Mouse (Mus musculus) stomach, postnatal 0 days (tissue): Measurements from ENCODE around the gene Armc10. TPM values are rescaled to one million over a fixed set of nuclear protein-coding genes. Genes with fewer than 3 reads are reported as not detected.
A peak's percentile ranks its signal among the peaks of the same experiment; 100 is the strongest.

Source experiments
- ATAC-seq: fragments of 200-750 bp; cut with Nextera tagmentation; 2 replicates; pipeline ENCODE4 v1.8.0; 2017; ENCODE audit not compliant: low FRiP score, low TSS enrichment
- DNase-seq: peaks from one replicate; pipeline ENCODE4 v3.0.0-alpha.2; 2016; ENCODE audit warnings: low spot score
- H3K27ac ChIP-seq: fragments of 300-500 bp; sonication (generic); replicated peaks from 2 replicates; pipeline ENCODE4 v1.5.1; 2014; ENCODE audit warnings: mild to moderate bottlenecking, control low read depth
- H3K27me3 ChIP-seq: fragments of 300-500 bp; sonication (generic); 2 replicates; pipeline ENCODE4 v1.6.1; 2014; ENCODE audit warnings: low read length; ENCODE audit not compliant: control insufficient read depth, insufficient read depth
- H3K36me3 ChIP-seq: fragments of 300-500 bp; sonication (generic); 2 replicates; pipeline ENCODE4 v1.6.1; 2014; ENCODE audit warnings: low read length, mixed read lengths; ENCODE audit not compliant: control insufficient read depth, insufficient read depth
- H3K4me1 ChIP-seq: fragments of 300-500 bp; sonication (generic); replicated peaks from 2 replicates; pipeline ENCODE4 v1.6.1; 2014; ENCODE audit warnings: antibody characterized with exemption; ENCODE audit not compliant: control insufficient read depth, insufficient read depth
- H3K4me2 ChIP-seq: fragments of 300-500 bp; sonication (generic); replicated peaks from 2 replicates; pipeline ENCODE4 v1.6.1; 2014; ENCODE audit warnings: low read depth, mild to moderate bottlenecking, control low read depth, moderate library complexity
- H3K4me3 ChIP-seq: fragments of 300-500 bp; sonication (generic); 2 replicates; pipeline ENCODE4 v1.5.1; 2014; ENCODE audit warnings: low read depth, low read length, control low read depth
- H3K9ac ChIP-seq: fragments of 300-500 bp; sonication (generic); 2 replicates; pipeline ENCODE4 v1.6.1; 2014; ENCODE audit warnings: mild to moderate bottlenecking, low read length, control low read depth, mixed read lengths
- H3K9me3 ChIP-seq: fragments of 300-500 bp; sonication (generic); 2 replicates; pipeline ENCODE4 v1.6.1; 2016; ENCODE audit warnings: low read length; ENCODE audit not compliant: control insufficient read depth
- CTCF ChIP-seq: IDR thresholded peaks from 2 replicates; pipeline ENCODE4 v1.5.1; 2016; ENCODE audit warnings: antibody characterized with exemption, low read depth, mild to moderate bottlenecking, moderate library complexity
- EP300 ChIP-seq: optimal IDR thresholded peaks from 2 replicates; pipeline ENCODE3; 2016; ENCODE audit warnings: antibody characterized with exemption
- WGBS: fragments of 180-500 bp; shearing (Covaris S2); extraction: QIAGEN DNeasy Blood & Tissue Kit; methylation state at CpG from one replicate; pipeline ENCODE4 v1.1.7; 2014; 5-methylcytosine and 5-hydroxymethylcytosine counted together
- polyA plus RNA-seq: library from polyadenylated mRNA; unstranded; fragments of >200 nt; fragmentation: Nextera tagmentation; extraction: Ambion mirVana; gene quantifications from 2 replicates; pipeline ENCODE4 v1.2.1, GENCODE M21; 2015

Armc10 gene
- polyA plus RNA-seq, 1 experiment from 2014 or later: 20.5 TPM

DNA sequence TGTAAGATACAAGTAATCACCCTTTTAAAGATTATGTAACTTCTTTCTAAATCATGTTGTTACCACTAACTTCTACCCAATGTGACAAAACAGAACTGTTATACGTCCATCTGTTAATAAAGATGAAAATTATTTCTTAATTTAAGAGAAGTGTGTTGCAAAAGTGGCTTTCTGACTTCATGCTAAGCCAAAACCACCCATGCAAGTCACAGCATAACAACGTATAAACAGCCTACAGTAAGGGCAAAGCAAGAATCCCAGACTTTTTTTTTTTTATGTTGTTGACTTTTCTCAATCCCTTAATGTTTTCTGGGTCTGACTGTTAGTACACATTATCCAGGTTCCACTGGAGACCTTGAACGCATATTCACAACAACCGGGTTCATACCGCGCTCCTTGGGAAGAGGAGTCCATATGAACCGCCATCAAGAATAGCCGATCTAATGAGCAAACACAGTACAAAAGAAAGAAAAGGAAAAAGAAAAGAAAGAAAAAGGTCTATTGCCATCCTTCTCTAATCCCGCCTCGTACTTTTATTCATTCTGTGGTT lies 54.7 kb downstream of the Armc10 start:
- no peak for TF ChIP-seq CTCF
- TF ChIP-seq EP300: no peak
- DNase-seq (no peak), ATAC-seq (no peak)
- Histone ChIP-seq H3K36me3 (no peaks in the 10 kb centered on the region), H3K4me1 (no peaks in the 10 kb centered on the region), H3K4me3 (peak overlapping the region; percentile 67), H3K27ac (no peak overlapping the region), H3K4me2 (peak overlapping the region; percentile 67), H3K27me3 (no peaks in the 10 kb centered on the region), H3K9me3 (no peaks in the 10 kb centered on the region), H3K9ac (no peak overlapping the region; the same call in 1 of the 2 replicates)
- WGBS: 15% methylated on average over 10 of the region's 10 CpGs

DNA sequence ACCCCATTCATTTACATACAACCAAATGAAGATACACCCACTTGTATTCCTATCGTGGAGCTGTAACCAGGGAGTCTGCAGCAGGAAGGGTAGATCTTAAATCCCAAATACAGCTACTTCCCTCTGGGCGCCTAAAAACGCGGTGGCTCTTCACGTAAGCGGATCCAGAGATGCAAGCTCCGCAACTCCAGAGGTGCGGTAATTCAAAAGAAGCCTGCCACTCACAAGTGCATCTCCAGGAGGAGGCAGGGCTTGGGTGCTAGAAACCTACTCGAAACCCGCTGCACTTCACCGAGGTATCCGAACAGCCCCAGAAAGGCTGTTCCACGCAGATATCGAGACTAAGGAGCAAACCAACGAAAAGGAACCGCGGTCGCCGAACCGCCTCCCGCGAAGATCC lies 55.3 kb downstream of the Armc10 start:
- WGBS: 1% methylated on average over 22 of the region's 22 CpGs
- ATAC-seq (peak; percentile 18; the same call in 1 of the 2 replicates), DNase-seq (no peak)
- Histone ChIP-seq H3K27me3 (no peaks in the 10 kb centered on the region), H3K36me3 (no peaks in the 10 kb centered on the region), H3K4me2 (peak overlapping the region; percentile 67), H3K9ac (peak overlapping the region; percentile 59), H3K4me1 (no peaks in the 10 kb centered on the region), H3K27ac (no peak overlapping the region), H3K4me3 (peak overlapping the region; percentile 67), H3K9me3 (no peaks in the 10 kb centered on the region)
- TF ChIP-seq EP300: no peak
- TF ChIP-seq CTCF: no peak

DNA sequence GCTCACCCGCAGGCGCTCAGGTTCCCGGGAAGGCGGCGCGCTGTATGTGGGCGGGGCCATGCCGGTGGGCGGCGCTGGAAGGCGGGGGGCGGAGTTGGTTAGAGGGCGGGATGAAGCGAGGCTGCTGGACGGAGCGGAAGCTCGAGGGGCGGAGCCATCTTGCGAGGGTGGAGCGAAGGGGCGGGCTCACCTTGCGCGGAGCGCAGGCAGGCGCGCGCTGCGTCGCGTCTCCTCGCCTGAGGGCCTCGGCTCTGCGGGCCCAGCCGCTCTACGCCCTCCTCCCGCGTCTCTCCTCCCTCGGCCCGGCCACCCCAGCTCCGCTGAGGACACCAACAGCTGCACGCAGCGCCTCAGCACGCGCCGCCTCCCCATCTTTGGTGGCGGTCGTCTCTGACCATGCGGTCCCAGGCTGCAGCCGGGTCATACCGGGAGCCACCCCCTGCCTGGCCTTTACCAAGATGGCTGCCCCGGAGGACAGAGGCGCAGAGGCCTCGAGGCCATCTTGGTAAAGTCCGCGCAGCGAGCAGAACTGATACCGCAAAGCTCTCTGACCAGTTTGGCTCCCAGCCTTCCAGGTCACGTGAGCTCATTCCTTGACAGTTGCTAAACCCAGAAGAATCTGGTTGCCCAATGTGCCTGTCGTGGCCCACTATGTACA lies 55.9 kb downstream of the Armc10 start, which contains the start of gene Napepld:
TSS of gene Napepld (minus strand) at position 46 of the 658 bp plus-strand sequence.
- Histone ChIP-seq H3K4me3 (peak within 1 kb of the TSS; percentile 67), H3K4me2 (peak within 1 kb of the TSS; percentile 67), H3K27me3 (no peaks in the 10 kb centered on the region), H3K9me3 (no peaks in the 10 kb centered on the region), H3K4me1 (no peaks in the 10 kb centered on the region), H3K36me3 (no peaks in the 10 kb centered on the region), H3K9ac (peak within 1 kb of the TSS; percentile 82), H3K27ac (peak within 1 kb of the TSS; percentile 96)
- under 1% methylated on average over 50 of the region's 59 CpGs for WGBS
- DNase-seq (peak; percentile 100), ATAC-seq (peak; percentile 99)
- TF ChIP-seq CTCF (peak; percentile 32; the same call in 1 of the 2 replicates), EP300 (no peak)

DNA sequence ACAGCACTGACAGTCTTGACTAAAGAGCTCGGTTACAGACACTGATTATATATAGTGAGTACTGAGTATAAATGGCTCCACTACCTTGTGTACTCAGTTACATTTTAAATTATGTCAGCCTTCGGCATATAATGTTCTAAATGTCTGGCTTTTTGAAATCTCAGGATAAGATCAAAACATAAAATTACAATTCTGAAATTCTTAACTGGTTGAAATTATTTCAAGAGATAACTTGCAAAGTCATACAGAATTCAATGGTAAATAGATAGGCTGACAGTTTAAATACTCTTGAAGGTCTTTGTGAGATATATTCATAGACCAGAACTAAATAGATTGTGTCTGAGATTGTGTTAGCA lies 56.4 kb downstream of the Armc10 start:
- DNase-seq (no peak), ATAC-seq (no peak)
- Histone ChIP-seq H3K4me2 (peak overlapping the region; percentile 67), H3K4me1 (no peaks in the 10 kb centered on the region), H3K36me3 (no peaks in the 10 kb centered on the region), H3K4me3 (peak overlapping the region; percentile 67), H3K9ac (no peak overlapping the region; the same call in 1 of the 2 replicates), H3K27me3 (no peaks in the 10 kb centered on the region), H3K27ac (no peak overlapping the region; the same call in 1 of the 2 replicates), H3K9me3 (no peaks in the 10 kb centered on the region)
- no peak for TF ChIP-seq EP300
- no peak for TF ChIP-seq CTCF
- 54% methylated on average over 2 of the region's 2 CpGs for WGBS

DNA sequence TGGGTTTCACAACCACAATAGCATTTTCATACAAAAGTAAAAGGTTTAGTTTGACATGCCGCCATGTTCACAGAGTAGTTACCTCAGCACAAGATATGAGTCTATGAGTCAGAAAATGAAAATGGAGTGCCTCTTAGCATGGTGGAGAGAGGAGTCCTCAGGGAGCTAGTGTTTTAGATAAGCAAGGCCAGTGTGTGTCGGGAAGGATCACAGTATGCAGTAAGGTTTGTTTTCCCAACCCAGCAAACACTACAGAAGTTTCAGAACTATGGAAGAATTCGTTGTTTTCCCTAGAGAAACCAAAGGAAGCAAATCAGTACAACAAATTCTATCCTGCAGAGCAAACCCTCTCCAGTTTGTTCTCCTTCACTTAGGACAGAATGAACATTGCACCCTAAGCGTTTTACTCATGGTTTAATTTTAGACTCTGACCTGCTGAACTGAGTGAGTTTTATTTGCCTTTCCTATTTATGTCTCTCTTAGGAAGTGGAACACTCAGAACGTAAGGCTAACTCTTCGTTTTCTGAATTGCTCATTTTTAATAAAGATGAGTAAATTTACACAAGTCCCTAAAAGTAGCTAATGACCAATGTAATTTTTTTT lies 57.4 kb downstream of the Armc10 start:
- H3K4me2 ChIP-seq: no peak overlapping the region
- TF ChIP-seq EP300 (no peak), CTCF (no peak)
- WGBS: 58% methylated on average over 6 of the region's 6 CpGs
- H3K9me3 ChIP-seq: no peaks in the 10 kb centered on the region
- DNase-seq: no peak
- H3K4me1 ChIP-seq: no peaks in the 10 kb centered on the region
- H3K27ac ChIP-seq: no peak overlapping the region
- no peaks in the 10 kb centered on the region for H3K36me3 ChIP-seq
- H3K27me3 ChIP-seq: no peaks in the 10 kb centered on the region
- no peak overlapping the region for H3K4me3 ChIP-seq
- ATAC-seq: no peak
- H3K9ac ChIP-seq: no peak overlapping the region

DNA sequence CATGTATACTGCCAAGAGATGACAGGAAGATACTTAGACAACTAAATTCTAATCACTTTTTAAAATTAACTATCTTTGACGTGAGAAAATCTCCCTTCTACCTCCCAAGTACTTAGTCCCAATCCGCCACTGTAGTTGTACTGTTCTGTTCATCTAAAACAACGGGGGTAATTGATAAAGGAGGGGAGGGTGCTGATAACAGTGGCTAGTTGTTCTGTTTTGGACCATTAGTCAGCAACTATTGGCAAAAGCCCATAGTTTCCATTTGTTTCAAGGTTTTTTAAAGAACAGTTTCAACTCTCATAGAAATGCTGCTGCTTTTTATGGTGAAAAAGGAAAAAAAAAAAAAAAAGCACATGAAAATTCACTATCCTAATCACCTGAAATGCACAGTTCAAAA lies 58.1 kb downstream of the Armc10 start:
- Histone ChIP-seq H3K36me3 (no peaks in the 10 kb centered on the region), H3K27ac (no peak overlapping the region), H3K4me2 (no peak overlapping the region), H3K9me3 (no peaks in the 10 kb centered on the region), H3K4me1 (no peaks in the 10 kb centered on the region), H3K9ac (no peak overlapping the region), H3K4me3 (no peak overlapping the region), H3K27me3 (no peaks in the 10 kb centered on the region)
- no peak for TF ChIP-seq CTCF
- no peak for TF ChIP-seq EP300
- ATAC-seq (no peak), DNase-seq (no peak)
- whole genome bisulfite sequencing: 75% methylated on average over 3 of the region's 3 CpGs
